Mouse (Mus musculus): ENCODE measurements at regions not wholly inside any gene's neighbourhood (a gene's known extent, or its start where the extent isn't known, plus 50 kb on each side); places are given as distances from the start of the nearest gene placed in this dataset.

GRCm38 (mm10) chr8:103023237-103023636, 237.8 kb upstream of the Cdh11 start:
- 83% methylated on average over 1 of the region's 1 CpGs for WGBS
- TF ChIP-seq POLR2A (IDR thresholded peaks at IDR 0.05; ENCODE audit: control insufficient read depth, extremely low read depth, insufficient read depth, low read length, poor library complexity) (no peak), CTCF (IDR thresholded peaks at IDR 0.05; ENCODE audit: borderline replicate concordance, control insufficient read depth, extremely low read depth, insufficient read depth, low read length, poor library complexity) (no peak)
- DNase-seq, result no peak
- no peaks in the 10 kb centered on the region for H3K36me3 ChIP-seq (ENCODE audit: control insufficient read depth, insufficient read depth, low read length)
- no peak overlapping the region for H3K27ac ChIP-seq (ENCODE audit: control insufficient read depth, insufficient read depth, low read length)
- no peaks in the 10 kb centered on the region for H3K4me1 ChIP-seq (replicated peaks; ENCODE audit: control insufficient read depth, insufficient read depth, low read length)
- H3K4me3 ChIP-seq (ENCODE audit: control insufficient read depth, insufficient read depth, low read length), result no peak overlapping the region
- H3K27me3 ChIP-seq (ENCODE audit: control insufficient read depth, insufficient read depth, low read length), result no peaks in the 10 kb centered on the region

- WGBS, result 92% methylated on average over 1 of the region's 1 CpGs
- Histone ChIP-seq H3K4me3 (ENCODE audit: control insufficient read depth, insufficient read depth, low read length) (no peak overlapping the region), H3K36me3 (ENCODE audit: control insufficient read depth, insufficient read depth, low read length) (no peaks in the 10 kb centered on the region), H3K27ac (ENCODE audit: control insufficient read depth, insufficient read depth, low read length) (no peak overlapping the region), H3K27me3 (ENCODE audit: control insufficient read depth, insufficient read depth, low read length) (no peaks in the 10 kb centered on the region), H3K4me1 (replicated peaks; ENCODE audit: control insufficient read depth, insufficient read depth, low read length) (no peaks in the 10 kb centered on the region)
- no peak for DNase-seq
- TF ChIP-seq CTCF (IDR thresholded peaks at IDR 0.05; ENCODE audit: borderline replicate concordance, control insufficient read depth, extremely low read depth, insufficient read depth, low read length, poor library complexity), result no peak
- TF ChIP-seq POLR2A (IDR thresholded peaks at IDR 0.05; ENCODE audit: control insufficient read depth, extremely low read depth, insufficient read depth, low read length, poor library complexity), result no peak
These were observed 246.3 kb upstream of the Cdh11 start for GRCm38 (mm10) chr8:103031708-103032107.

- 63% methylated on average over 3 of the region's 3 CpGs for WGBS
- no peaks in the 10 kb centered on the region for H3K27me3 ChIP-seq (ENCODE audit: control insufficient read depth, insufficient read depth, low read length)
- H3K4me3 ChIP-seq (ENCODE audit: control insufficient read depth, insufficient read depth, low read length), result no peak overlapping the region
- H3K36me3 ChIP-seq (ENCODE audit: control insufficient read depth, insufficient read depth, low read length), result no peaks in the 10 kb centered on the region
- H3K4me1 ChIP-seq (replicated peaks; ENCODE audit: control insufficient read depth, insufficient read depth, low read length), result no peaks in the 10 kb centered on the region
- TF ChIP-seq CTCF (IDR thresholded peaks at IDR 0.05; ENCODE audit: borderline replicate concordance, control insufficient read depth, extremely low read depth, insufficient read depth, low read length, poor library complexity) (no peak), POLR2A (IDR thresholded peaks at IDR 0.05; ENCODE audit: control insufficient read depth, extremely low read depth, insufficient read depth, low read length, poor library complexity) (no peak)
- DNase-seq, result no peak
- no peak overlapping the region for H3K27ac ChIP-seq (ENCODE audit: control insufficient read depth, insufficient read depth, low read length)
These were observed 248.5 kb upstream of the Cdh11 start for GRCm38 (mm10) chr8:103033956-103034355.

GRCm38 (mm10) chr8:103072079-103072635, 286.7 kb upstream of the Cdh11 start:
- WGBS, result 88% methylated on average over 5 of the region's 5 CpGs
- Histone ChIP-seq H3K36me3 (ENCODE audit: control insufficient read depth, insufficient read depth, low read length) (no peaks in the 10 kb centered on the region), H3K4me1 (replicated peaks; ENCODE audit: control insufficient read depth, insufficient read depth, low read length) (no peaks in the 10 kb centered on the region), H3K27me3 (ENCODE audit: control insufficient read depth, insufficient read depth, low read length) (no peaks in the 10 kb centered on the region), H3K27ac (ENCODE audit: control insufficient read depth, insufficient read depth, low read length) (no peak overlapping the region), H3K4me3 (ENCODE audit: control insufficient read depth, insufficient read depth, low read length) (no peak overlapping the region)
- TF ChIP-seq POLR2A (IDR thresholded peaks at IDR 0.05; ENCODE audit: control insufficient read depth, extremely low read depth, insufficient read depth, low read length, poor library complexity) (no peak), CTCF (IDR thresholded peaks at IDR 0.05; ENCODE audit: borderline replicate concordance, control insufficient read depth, extremely low read depth, insufficient read depth, low read length, poor library complexity) (no peak)
- DNase-seq, result no peak

GRCm38 (mm10) chr8:103072646-103073045, 287.2 kb upstream of the Cdh11 start:
- Histone ChIP-seq H3K4me3 (ENCODE audit: control insufficient read depth, insufficient read depth, low read length) (no peak overlapping the region), H3K27ac (ENCODE audit: control insufficient read depth, insufficient read depth, low read length) (no peak overlapping the region), H3K4me1 (replicated peaks; ENCODE audit: control insufficient read depth, insufficient read depth, low read length) (no peaks in the 10 kb centered on the region), H3K36me3 (ENCODE audit: control insufficient read depth, insufficient read depth, low read length) (no peaks in the 10 kb centered on the region), H3K27me3 (ENCODE audit: control insufficient read depth, insufficient read depth, low read length) (no peaks in the 10 kb centered on the region)
- no peak for DNase-seq
- 86% methylated on average over 1 of the region's 1 CpGs for WGBS
- TF ChIP-seq CTCF (IDR thresholded peaks at IDR 0.05; ENCODE audit: borderline replicate concordance, control insufficient read depth, extremely low read depth, insufficient read depth, low read length, poor library complexity), result no peak
- TF ChIP-seq POLR2A (IDR thresholded peaks at IDR 0.05; ENCODE audit: control insufficient read depth, extremely low read depth, insufficient read depth, low read length, poor library complexity), result no peak

GRCm38 (mm10) chr8:103078559-103078958, 293.1 kb upstream of the Cdh11 start:
- H3K27me3 ChIP-seq (ENCODE audit: control insufficient read depth, insufficient read depth, low read length), result no peaks in the 10 kb centered on the region
- TF ChIP-seq POLR2A (IDR thresholded peaks at IDR 0.05; ENCODE audit: control insufficient read depth, extremely low read depth, insufficient read depth, low read length, poor library complexity) (no peak), CTCF (IDR thresholded peaks at IDR 0.05; ENCODE audit: borderline replicate concordance, control insufficient read depth, extremely low read depth, insufficient read depth, low read length, poor library complexity) (no peak)
- no peaks in the 10 kb centered on the region for H3K4me1 ChIP-seq (replicated peaks; ENCODE audit: control insufficient read depth, insufficient read depth, low read length)
- no peak overlapping the region for H3K4me3 ChIP-seq (ENCODE audit: control insufficient read depth, insufficient read depth, low read length)
- H3K36me3 ChIP-seq (ENCODE audit: control insufficient read depth, insufficient read depth, low read length), result no peaks in the 10 kb centered on the region
- no peak for DNase-seq
- 35% methylated on average over 3 of the region's 3 CpGs for WGBS
- H3K27ac ChIP-seq (ENCODE audit: control insufficient read depth, insufficient read depth, low read length), result no peak overlapping the region

- 76% methylated on average over 4 of the region's 4 CpGs for WGBS
- TF ChIP-seq CTCF (IDR thresholded peaks at IDR 0.05; ENCODE audit: borderline replicate concordance, control insufficient read depth, extremely low read depth, insufficient read depth, low read length, poor library complexity) (no peak), POLR2A (IDR thresholded peaks at IDR 0.05; ENCODE audit: control insufficient read depth, extremely low read depth, insufficient read depth, low read length, poor library complexity) (no peak)
- no peaks in the 10 kb centered on the region for H3K27me3 ChIP-seq (ENCODE audit: control insufficient read depth, insufficient read depth, low read length)
These were observed 301.6 kb upstream of the Cdh11 start for GRCm38 (mm10) chr8:103086956-103087482.

More at GRCm38 (mm10) chr8:103086956-103087482, 301.6 kb upstream of the Cdh11 start:
- DNase-seq, result no peak
- Histone ChIP-seq H3K4me3 (ENCODE audit: control insufficient read depth, insufficient read depth, low read length) (no peak overlapping the region), H3K4me1 (replicated peaks; ENCODE audit: control insufficient read depth, insufficient read depth, low read length) (no peaks in the 10 kb centered on the region), H3K36me3 (ENCODE audit: control insufficient read depth, insufficient read depth, low read length) (no peaks in the 10 kb centered on the region), H3K27ac (ENCODE audit: control insufficient read depth, insufficient read depth, low read length) (no peak overlapping the region)

All from thymus, adult 2 months (tissue).